In the genomic region with DNA sequence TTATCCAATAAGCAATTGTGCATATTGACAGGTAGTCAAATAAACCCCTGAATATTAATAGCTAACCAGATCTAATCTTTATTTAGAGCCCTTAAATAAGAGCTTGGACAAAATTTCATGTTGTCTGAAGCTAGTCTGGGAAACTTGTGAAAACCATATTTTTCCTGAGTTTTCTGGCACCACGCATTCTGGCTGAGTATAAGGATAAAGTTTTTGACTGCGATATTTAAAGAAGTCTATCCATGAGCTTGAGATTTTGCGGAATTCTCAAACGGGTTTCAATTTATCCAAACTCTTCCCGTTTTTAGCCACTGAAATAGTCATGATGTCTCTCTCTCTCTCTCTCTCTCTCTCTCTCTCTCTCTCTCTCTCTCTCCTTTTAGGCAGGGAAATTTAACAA, we compare ENCODE assay signal across 26 mouse cellular contexts.
"Had no signal": no experiment of that assay in that cellular context is flagged by ENCODE, and none has a peak within 500 bp of the region (broad histone marks: within the 10 kb centered on the region; RNA-seq: fewer than 3 reads in every experiment).

No protein-coding gene starts in this region.

- ATAC-seq: hindbrain, postnatal 0 days; intestine, embryonic 16.5 days; liver, embryonic 12.5 days had no signal

- DNase-seq: gastrocnemius, postnatal 14 days; gastrocnemius, postnatal 36 days; heart, adult 11 months; heart, adult 2 months; heart, postnatal 14 days; heart, postnatal 36 days; kidney, adult 11 months; kidney, adult 2 months; kidney, adult 9 months; kidney, postnatal 14 days; kidney, postnatal 36 days; layer of hippocampus, adult 9-11 months had no signal

- H3K9me3 ChIP-seq: heart, embryonic 13.5 days; heart, embryonic 15.5 days; hindbrain, embryonic 13.5 days; hindbrain, embryonic 15.5 days; kidney, embryonic 15.5 days; limb, embryonic 13.5 days; limb, embryonic 15.5 days; liver, embryonic 12.5 days had no signal

- H3K36me3 ChIP-seq: heart, embryonic 13.5 days; heart, embryonic 15.5 days; hindbrain, embryonic 13.5 days; hindbrain, embryonic 15.5 days; kidney, embryonic 15.5 days; limb, embryonic 13.5 days; limb, embryonic 15.5 days; liver, embryonic 12.5 days had no signal

- H3K4me3 ChIP-seq: heart, adult 2 months; heart, embryonic 13.5 days; heart, embryonic 15.5 days; hindbrain, embryonic 13.5 days; hindbrain, embryonic 15.5 days; kidney, embryonic 15.5 days; left cerebral cortex, adult 2 months; limb, embryonic 13.5 days; limb, embryonic 15.5 days; liver, embryonic 12.5 days had no signal

- H3K4me2 ChIP-seq: heart, embryonic 11.5 days; heart, embryonic 13.5 days; heart, embryonic 15.5 days; hindbrain, embryonic 13.5 days; hindbrain, embryonic 15.5 days; kidney, embryonic 15.5 days; limb, embryonic 13.5 days; limb, embryonic 15.5 days; liver, embryonic 12.5 days had no signal

- H3K9ac ChIP-seq: heart, embryonic 13.5 days; heart, embryonic 15.5 days; hindbrain, embryonic 13.5 days; hindbrain, embryonic 15.5 days; kidney, embryonic 15.5 days; limb, embryonic 13.5 days; limb, embryonic 15.5 days; liver, embryonic 12.5 days; liver, embryonic 14.5 days had no signal

- H3K27ac ChIP-seq: heart, adult 2 months; heart, embryonic 13.5 days; heart, embryonic 15.5 days; hindbrain, embryonic 13.5 days; hindbrain, embryonic 15.5 days; hindbrain, postnatal 0 days; kidney, embryonic 15.5 days; kidney, postnatal 0 days; limb, embryonic 13.5 days; limb, embryonic 15.5 days; liver, embryonic 12.5 days; liver, embryonic 14.5 days had no signal

- H3K4me1 ChIP-seq: heart, embryonic 13.5 days; heart, embryonic 15.5 days; hindbrain, embryonic 13.5 days; hindbrain, embryonic 15.5 days; kidney, embryonic 15.5 days; limb, embryonic 13.5 days; limb, embryonic 15.5 days; liver, embryonic 12.5 days had no signal

- H3K27me3 ChIP-seq: heart, embryonic 13.5 days; heart, embryonic 15.5 days; hindbrain, embryonic 13.5 days; hindbrain, embryonic 15.5 days; kidney, embryonic 15.5 days; limb, embryonic 13.5 days; limb, embryonic 15.5 days; liver, embryonic 12.5 days had no signal
